Mouse (Mus musculus) neutrophil, adult 5-6 weeks (primary cell): Measurements from ENCODE around the gene Trak1. TPM values are rescaled to one million over a fixed set of nuclear protein-coding genes. Genes with fewer than 3 reads are reported as not detected.

Source experiments
- ATAC-seq: fragments of 151-379, 151-347 bp; 2 replicates; pipeline ENCODE4 v1.8.0; 2017; ENCODE audit warnings: mild to moderate bottlenecking, moderate TSS enrichment; ENCODE audit not compliant: insufficient number of reproducible peaks, poor library complexity, low FRiP score, severe bottlenecking; ENCODE audit errors: extremely low read depth
- total RNA-seq: library from RNA; stranded (forward); fragments of 200-1000 nt; gene quantifications from 2 replicates; pipeline ENCODE4 v1.2.3, GENCODE M21; 2017

Gene Trak1
- 45.3 and 51.1 TPM in 2 replicates for total RNA-seq

GRCm38 (mm10) chr9:121297171-121298064 is at the start of gene Trak1:
TSS of gene Trak1 (plus strand) at chr9:121297502.
- ATAC-seq, result peak; percentile 37

- ATAC-seq, result peak; percentile 58; the same call in 1 of the 2 replicates
These were observed 49.1 kb upstream of the Trak1 start for GRCm38 (mm10) chr9:121247956-121248775.

GRCm38 (mm10) chr9:121249805-121250204 is 47.5 kb upstream of the Trak1 start:
- no peak for ATAC-seq

- ATAC-seq, result no peak
These were observed 46.4 kb upstream of the Trak1 start for GRCm38 (mm10) chr9:121250854-121251253.

- ATAC-seq, result no peak
These were observed 43.3 kb upstream of the Trak1 start for GRCm38 (mm10) chr9:121253983-121254382.

- no peak for ATAC-seq
These were observed 42.5 kb upstream of the Trak1 start for GRCm38 (mm10) chr9:121254761-121255160.

- ATAC-seq, result no peak
These were observed 40.2 kb upstream of the Trak1 start for GRCm38 (mm10) chr9:121257106-121257505.

GRCm38 (mm10) chr9:121265307-121265706 is 32.0 kb upstream of the Trak1 start:
- no peak for ATAC-seq

- no peak for ATAC-seq
These were observed 26.2 kb upstream of the Trak1 start for GRCm38 (mm10) chr9:121271149-121271548.

- ATAC-seq, result no peak
These were observed 25.7 kb upstream of the Trak1 start for GRCm38 (mm10) chr9:121271561-121271960.

- no peak for ATAC-seq
These were observed 20.6 kb upstream of the Trak1 start for GRCm38 (mm10) chr9:121276745-121277117.

- peak; percentile 93 for ATAC-seq
These were observed 19.9 kb upstream of the Trak1 start, which contains the start of gene Ulk4 for GRCm38 (mm10) chr9:121277118-121278060. TSS of gene Ulk4 (minus strand) at chr9:121277197.

- ATAC-seq, result no peak
These were observed 18.1 kb upstream of the Trak1 start for GRCm38 (mm10) chr9:121279216-121279615.

- no peak for ATAC-seq
These were observed 15.4 kb upstream of the Trak1 start for GRCm38 (mm10) chr9:121281891-121282290.

GRCm38 (mm10) chr9:121283620-121284185 is 13.6 kb upstream of the Trak1 start:
- no peak for ATAC-seq

GRCm38 (mm10) chr9:121284422-121284821 is 12.9 kb upstream of the Trak1 start:
- ATAC-seq, result peak; percentile 58; the same call in 1 of the 2 replicates

- ATAC-seq, result peak; percentile 89
These were observed 11.7 kb upstream of the Trak1 start for GRCm38 (mm10) chr9:121285341-121286324.
